Mouse (Mus musculus) kidney, embryonic 15.5 days (tissue): ENCODE measurements around the gene Ppl. TPM values are rescaled to one million over a fixed set of nuclear protein-coding genes. Genes with fewer than 3 reads are reported as not detected.
A peak's percentile ranks its signal among the peaks of the same experiment; 100 is the strongest.

ENCODE experiments used
- ATAC-seq: fragments of 200-750 bp; cut with Nextera tagmentation; replicated peaks from 2 replicates; pipeline ENCODE4 v1.8.0; 2017; ENCODE audit warnings: moderate TSS enrichment; ENCODE audit not compliant: low FRiP score
- H3K27ac ChIP-seq: fragments of 300-500 bp; sonication (generic); 2 replicates; pipeline ENCODE4 v1.5.1; 2015; ENCODE audit warnings: mild to moderate bottlenecking, inconsistent platforms
- H3K27me3 ChIP-seq: fragments of 300-500 bp; sonication (generic); 2 replicates; pipeline ENCODE4 v1.6.1; 2015; ENCODE audit warnings: inconsistent platforms
- H3K36me3 ChIP-seq: fragments of 300-500 bp; sonication (generic); 2 replicates; pipeline ENCODE4 v1.6.1; 2015; ENCODE audit warnings: inconsistent platforms
- H3K4me1 ChIP-seq: fragments of 300-500 bp; sonication (generic); 2 replicates; pipeline ENCODE4 v1.6.1; 2015; ENCODE audit warnings: inconsistent platforms
- H3K4me2 ChIP-seq: fragments of 300-500 bp; sonication (generic); 2 replicates; pipeline ENCODE4 v1.6.1; 2015; ENCODE audit warnings: moderate library complexity, mild to moderate bottlenecking, inconsistent platforms
- H3K4me3 ChIP-seq: fragments of 300-500 bp; sonication (generic); replicated peaks from 2 replicates; pipeline ENCODE4 v1.5.1; 2015; ENCODE audit warnings: mild to moderate bottlenecking, inconsistent platforms
- H3K9ac ChIP-seq: fragments of 300-500 bp; sonication (generic); 2 replicates; pipeline ENCODE4 v1.6.1; 2015; ENCODE audit warnings: mild to moderate bottlenecking, inconsistent platforms
- H3K9me3 ChIP-seq: fragments of 300-500 bp; sonication (generic); replicated peaks from 2 replicates; pipeline ENCODE4 v1.6.1; 2016; ENCODE audit warnings: inconsistent platforms
- WGBS: fragments of 180-500 bp; shearing (Covaris S2); methylation state at CpG from one replicate; pipeline ENCODE4 v1.1.7; 2015; ENCODE audit warnings: mixed read lengths; 5-methylcytosine and 5-hydroxymethylcytosine counted together
- polyA plus RNA-seq: library from polyadenylated mRNA; unstranded; fragments of >200 nt; fragmentation: Nextera tagmentation; extraction: Ambion mirVana; gene quantifications from 2 replicates; pipeline ENCODE4 v1.2.1, GENCODE M21; 2015

Gene Ppl
- polyA plus RNA-seq, 1 experiment from 2014 or later: 2.9 TPM

- 89% methylated on average over 7 of the region's 7 CpGs for WGBS
- Histone ChIP-seq H3K4me3 (no peak overlapping the region), H3K27ac (no peak overlapping the region), H3K4me1 (no peaks in the 10 kb centered on the region), H3K27me3 (no peaks in the 10 kb centered on the region), H3K4me2 (no peak overlapping the region), H3K9me3 (no peaks in the 10 kb centered on the region), H3K36me3 (peaks cover 89% of the 10 kb centered on the region), H3K9ac (no peak overlapping the region)
- no peak for ATAC-seq
These were observed 60.2 kb downstream of the Ppl start for GRCm38 (mm10) chr16:5071974-5072373.

- peaks cover 87% of the 10 kb centered on the region for H3K36me3 ChIP-seq
- no peak overlapping the region for H3K4me2 ChIP-seq
- WGBS: 82% methylated on average over 3 of the region's 3 CpGs
- H3K27ac ChIP-seq: no peak overlapping the region
- H3K4me1 ChIP-seq: no peaks in the 10 kb centered on the region
- no peaks in the 10 kb centered on the region for H3K9me3 ChIP-seq
- no peak for ATAC-seq
- no peaks in the 10 kb centered on the region for H3K27me3 ChIP-seq
- H3K4me3 ChIP-seq: no peak overlapping the region
- no peak overlapping the region for H3K9ac ChIP-seq
These were observed 61.9 kb downstream of the Ppl start for GRCm38 (mm10) chr16:5070321-5070720.

- no peak for ATAC-seq
- Histone ChIP-seq H3K9ac (no peak overlapping the region), H3K36me3 (peaks cover 80% of the 10 kb centered on the region), H3K4me2 (no peak overlapping the region), H3K4me3 (no peak overlapping the region), H3K27ac (no peak overlapping the region), H3K4me1 (no peaks in the 10 kb centered on the region), H3K27me3 (no peaks in the 10 kb centered on the region), H3K9me3 (no peaks in the 10 kb centered on the region)
- WGBS: 93% methylated on average over 4 of the region's 4 CpGs
These were observed 68.7 kb downstream of the Ppl start for GRCm38 (mm10) chr16:5063472-5063871.

- Histone ChIP-seq H3K4me1 (no peaks in the 10 kb centered on the region), H3K27me3 (no peaks in the 10 kb centered on the region), H3K4me2 (no peak overlapping the region), H3K4me3 (no peak overlapping the region), H3K9ac (no peak overlapping the region), H3K27ac (no peak overlapping the region), H3K9me3 (no peaks in the 10 kb centered on the region), H3K36me3 (peaks cover 82% of the 10 kb centered on the region)
- ATAC-seq: no peak
- WGBS: 84% methylated on average over 1 of the region's 1 CpGs
These were observed 74.1 kb downstream of the Ppl start for GRCm38 (mm10) chr16:5058114-5058513.

GRCm38 (mm10) chr16:5050251-5051110 is 81.7 kb downstream of the Ppl start:
- peaks cover 24% of the 10 kb centered on the region for H3K4me1 ChIP-seq
- under 1% methylated on average over 78 of the region's 78 CpGs for WGBS
- peak overlapping the region; percentile 99 for H3K27ac ChIP-seq
- H3K27me3 ChIP-seq: no peaks in the 10 kb centered on the region
- H3K36me3 ChIP-seq: peaks cover 49% of the 10 kb centered on the region
- H3K4me3 ChIP-seq: peak overlapping the region; percentile 99
- H3K9ac ChIP-seq: peak overlapping the region; percentile 87
- H3K9me3 ChIP-seq: no peaks in the 10 kb centered on the region
- H3K4me2 ChIP-seq: peak overlapping the region; percentile 73
- ATAC-seq: peak; percentile 84

GRCm38 (mm10) chr16:5049774-5050234 is 82.4 kb downstream of the Ppl start, which contains the start of the genes Glyr1 and Ubn1:
TSS of gene Glyr1 (minus strand) at chr16:5049863.
TSS of gene Ubn1 (plus strand) at chr16:5050057.
- H3K4me3 ChIP-seq: peak within 1 kb of the TSS; percentile 99
- 0% methylated on average over 56 of the region's 56 CpGs for WGBS
- no peaks in the 10 kb centered on the region for H3K9me3 ChIP-seq
- peak within 1 kb of the TSS; percentile 99 for H3K27ac ChIP-seq
- H3K4me1 ChIP-seq: peaks cover 24% of the 10 kb centered on the region
- H3K27me3 ChIP-seq: no peaks in the 10 kb centered on the region
- H3K4me2 ChIP-seq: peak within 1 kb of the TSS; percentile 73
- peak; percentile 99 for ATAC-seq
- H3K36me3 ChIP-seq: peaks cover 49% of the 10 kb centered on the region
- peak within 1 kb of the TSS; percentile 91 for H3K9ac ChIP-seq

- Histone ChIP-seq H3K9ac (peak overlapping the region; percentile 91), H3K36me3 (peaks cover 51% of the 10 kb centered on the region), H3K27ac (peak overlapping the region; percentile 99), H3K9me3 (no peaks in the 10 kb centered on the region), H3K27me3 (no peaks in the 10 kb centered on the region), H3K4me1 (peaks cover 24% of the 10 kb centered on the region), H3K4me2 (peak overlapping the region; percentile 71), H3K4me3 (peak overlapping the region; percentile 99)
- under 1% methylated on average over 38 of the region's 38 CpGs for WGBS
- ATAC-seq: peak; percentile 61
These were observed 82.9 kb downstream of the Ppl start for GRCm38 (mm10) chr16:5049182-5049773.

GRCm38 (mm10) chr16:5045322-5045721 is 86.9 kb downstream of the Ppl start:
- peaks cover 74% of the 10 kb centered on the region for H3K36me3 ChIP-seq
- WGBS: over 99% methylated on average over 3 of the region's 3 CpGs
- no peaks in the 10 kb centered on the region for H3K27me3 ChIP-seq

GRCm38 (mm10) chr16:5036649-5037234 is 95.5 kb downstream of the Ppl start:
- Histone ChIP-seq H3K9me3 (no peaks in the 10 kb centered on the region), H3K4me1 (no peaks in the 10 kb centered on the region), H3K4me2 (no peak overlapping the region), H3K4me3 (no peak overlapping the region), H3K36me3 (peaks cover 99% of the 10 kb centered on the region), H3K27me3 (no peaks in the 10 kb centered on the region), H3K9ac (no peak overlapping the region), H3K27ac (no peak overlapping the region)
- 83% methylated on average over 5 of the region's 5 CpGs for WGBS
- ATAC-seq: no peak

More at GRCm38 (mm10) chr16:5045322-5045721, 86.9 kb downstream of the Ppl start:
- Histone ChIP-seq H3K4me3 (no peak overlapping the region), H3K9me3 (no peaks in the 10 kb centered on the region), H3K9ac (no peak overlapping the region), H3K27ac (no peak overlapping the region), H3K4me1 (peaks cover 15% of the 10 kb centered on the region), H3K4me2 (no peak overlapping the region)
- ATAC-seq: no peak

Other genes with a start within 250 kb of the Ppl start
- gene Mgrn1, start 246.2 kb downstream of the Ppl start, polyA plus RNA-seq: 88.2 and 98.1 TPM in 2 replicates
- gene Nudt16l1, start 193.7 kb downstream of the Ppl start, polyA plus RNA-seq: 151 and 155 TPM in 2 replicates
- 59.7 and 69.3 TPM in 2 replicates for gene Anks3, start 168.2 kb downstream of the Ppl start, polyA plus RNA-seq
- not detected in 2 replicates for gene Sept12, start 134.6 kb downstream of the Ppl start, polyA plus RNA-seq
- gene Smim22, start 125.1 kb downstream of the Ppl start, polyA plus RNA-seq: 11.2 and 13.7 TPM in 2 replicates
- 93.5 and 101 TPM in 2 replicates for gene Rogdi, start 118.9 kb downstream of the Ppl start, polyA plus RNA-seq
- gene Glyr1, start 82.6 kb downstream of the Ppl start, polyA plus RNA-seq: 162 and 164 TPM in 2 replicates
- gene Ubn1, start 82.4 kb downstream of the Ppl start, polyA plus RNA-seq: 18.5 and 19.9 TPM in 2 replicates
- gene Sec14l5, start 14.7 kb upstream of the Ppl start, polyA plus RNA-seq: 0.06 and 0.09 TPM in 2 replicates
- gene Nagpa, start 71.6 kb upstream of the Ppl start, polyA plus RNA-seq: 19.4 and 21.2 TPM in 2 replicates
- 5.1 and 5.8 TPM in 2 replicates for gene AU021092, start 89.9 kb upstream of the Ppl start, polyA plus RNA-seq
- 32.8 and 35.8 TPM in 2 replicates for gene Alg1, start 101.2 kb upstream of the Ppl start, polyA plus RNA-seq
- 26.4 and 31.9 TPM in 2 replicates for gene Eef2kmt, start 123.6 kb upstream of the Ppl start, polyA plus RNA-seq